Mouse (Mus musculus) spleen, embryonic (tissue): Measurements from ENCODE around the gene Rexo1.

ENCODE experiments used
- CTCF ChIA-PET: fragments of 350-600 bp; sonication (Branson Sonifier 250); formaldehyde crosslinking; loops from one replicate; lab custom pipeline; 2022; lab: Charles Lee

The Rexo1 gene

DNA sequence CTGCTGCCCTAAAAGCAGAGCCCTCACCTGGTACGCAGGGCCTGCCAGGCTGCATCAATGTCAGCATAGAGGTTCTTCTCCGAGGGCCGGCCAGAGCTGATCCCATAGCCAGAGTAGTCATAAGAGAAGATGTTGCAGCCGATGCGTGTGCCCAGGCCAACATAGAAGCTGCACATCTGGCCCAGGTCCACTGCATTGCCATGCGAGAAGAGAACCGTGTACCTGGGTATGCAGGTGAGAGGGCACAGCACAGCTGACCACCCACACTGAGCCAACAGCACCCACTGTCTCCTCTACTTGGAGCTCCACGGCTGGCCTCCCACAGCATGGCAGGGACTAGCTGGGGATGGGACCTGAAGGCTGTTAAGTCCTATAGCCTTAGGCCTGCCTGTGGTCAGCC lies 24.2 kb upstream of the Rexo1 start:
- CTCF ChIA-PET: interaction anchor here (0.5 kb wide), 1 partner anchor 33 kb away, joined by 4 read pairs; no protein-coding TSS in a partner anchor

DNA sequence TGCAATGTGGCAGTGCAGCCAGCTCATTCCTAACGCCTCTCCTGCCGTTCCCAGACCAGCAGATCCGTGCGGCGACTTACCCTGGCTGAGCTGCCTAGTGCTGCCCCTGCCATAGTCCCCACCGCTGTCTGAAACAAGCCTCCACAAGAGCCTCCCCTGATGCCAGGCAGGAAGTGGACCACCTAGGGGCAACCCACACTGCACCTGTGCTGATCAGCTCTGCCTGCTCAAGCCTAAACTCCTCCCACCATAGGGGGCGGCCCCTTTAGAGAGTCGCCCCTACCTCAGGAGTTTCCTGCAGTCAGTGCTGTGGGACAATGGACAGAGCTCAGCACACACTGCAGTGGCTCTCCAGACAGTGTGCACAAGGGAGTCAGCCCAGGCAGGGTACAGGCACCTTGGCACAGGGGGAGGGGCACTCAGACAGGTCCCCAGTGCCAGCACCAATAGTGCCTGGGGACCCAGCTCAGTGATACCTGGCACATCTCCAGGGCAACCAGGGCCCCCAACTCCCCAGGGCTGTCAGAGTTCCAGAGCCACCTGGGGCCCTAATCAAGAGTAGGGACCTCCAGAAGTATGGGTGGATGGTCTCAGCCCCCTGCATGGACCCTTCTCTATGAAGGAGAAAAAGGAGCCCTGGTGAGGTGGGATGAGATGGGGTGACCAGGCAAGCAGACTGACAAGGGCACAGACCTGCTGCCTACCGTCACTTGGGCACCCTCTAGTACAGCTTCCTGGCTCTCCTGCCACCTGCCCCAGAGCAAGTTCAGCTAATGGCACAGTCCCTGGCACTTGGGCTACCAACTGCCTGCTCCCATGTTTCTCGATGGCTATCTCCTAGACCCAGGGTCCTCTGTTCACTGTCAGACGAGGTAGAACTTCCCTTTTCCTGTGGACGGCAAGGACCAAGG lies 23.5 kb upstream of the Rexo1 start:
- CTCF ChIA-PET: interaction anchor here (0.5 to 0.9 kb wide), 3 partner anchors 33 to 150 kb away, joined by 3 to 18 read pairs (median 4); no protein-coding TSS in a partner anchor

DNA sequence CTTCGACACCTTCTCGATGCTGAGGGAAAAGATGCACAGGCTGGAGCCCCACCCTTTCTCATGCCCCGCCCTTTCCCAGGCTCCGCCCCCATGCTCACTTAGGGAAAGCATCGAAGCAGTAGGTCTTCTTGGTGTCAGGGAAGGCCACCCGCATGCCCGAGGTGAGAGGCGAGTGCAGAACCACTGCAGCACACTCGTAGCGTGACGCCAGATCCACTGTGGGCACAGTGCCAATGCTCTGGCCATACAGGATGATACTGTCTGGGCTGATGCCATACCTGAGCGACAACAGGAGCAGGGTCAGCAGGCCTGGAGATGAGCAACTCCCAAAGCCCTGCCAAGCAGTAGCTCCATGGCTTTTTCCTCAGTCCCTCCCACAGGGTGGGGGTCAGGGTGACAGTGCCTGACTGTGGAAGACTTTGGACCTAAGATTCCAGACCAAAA lies 22.7 kb upstream of the Rexo1 start:
- CTCF ChIA-PET: interaction anchor here (0.6 to 0.9 kb wide), 2 partner anchors 87 to 151 kb away, joined by 3 to 18 read pairs; no protein-coding TSS in a partner anchor

DNA sequence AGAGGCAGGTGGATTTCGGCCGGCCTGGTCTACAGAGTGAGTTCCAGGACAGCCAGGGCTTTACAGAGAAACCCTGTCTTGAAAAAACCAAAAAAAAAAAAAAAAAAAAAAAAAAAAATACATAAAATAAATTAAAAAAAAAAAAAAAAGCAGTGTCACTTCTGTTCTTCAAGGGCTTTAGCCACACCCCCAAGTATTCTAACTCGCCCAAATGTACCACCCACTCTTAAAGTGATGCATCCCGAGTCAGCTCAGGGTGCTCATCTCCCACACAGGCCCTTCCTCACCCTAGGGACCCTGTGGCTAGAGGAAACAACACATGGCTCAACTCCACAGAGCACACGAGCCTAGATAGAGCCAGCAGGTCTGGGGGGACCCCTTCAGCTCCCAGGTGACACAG lies 21.7 kb upstream of the Rexo1 start:
- CTCF ChIA-PET: no interaction called here

DNA sequence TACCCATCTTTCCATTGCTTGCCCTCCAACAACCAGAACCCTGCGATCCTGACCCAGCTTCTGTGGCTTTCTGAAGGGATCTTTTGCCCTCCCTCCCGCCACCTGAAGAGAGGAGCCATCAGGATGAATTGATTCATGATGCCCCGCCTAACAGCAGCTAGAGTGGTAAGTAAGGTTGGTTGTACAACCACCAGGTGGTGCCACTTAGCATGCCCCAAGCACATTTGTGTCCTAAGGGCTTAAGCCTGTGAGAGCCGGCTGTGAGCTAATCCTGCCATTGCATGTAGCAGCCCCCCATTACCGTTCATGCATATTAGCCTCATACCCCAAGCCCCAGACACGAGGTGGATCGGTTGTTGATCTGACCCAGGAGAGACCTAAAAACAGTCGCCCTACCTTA lies 17.6 kb upstream of the Rexo1 start:
- CTCF ChIA-PET: interaction anchor here (0.6 to 1.6 kb wide), 4 partner anchors 12 to 151 kb away, joined by 3 read pairs; no protein-coding TSS in a partner anchor

DNA sequence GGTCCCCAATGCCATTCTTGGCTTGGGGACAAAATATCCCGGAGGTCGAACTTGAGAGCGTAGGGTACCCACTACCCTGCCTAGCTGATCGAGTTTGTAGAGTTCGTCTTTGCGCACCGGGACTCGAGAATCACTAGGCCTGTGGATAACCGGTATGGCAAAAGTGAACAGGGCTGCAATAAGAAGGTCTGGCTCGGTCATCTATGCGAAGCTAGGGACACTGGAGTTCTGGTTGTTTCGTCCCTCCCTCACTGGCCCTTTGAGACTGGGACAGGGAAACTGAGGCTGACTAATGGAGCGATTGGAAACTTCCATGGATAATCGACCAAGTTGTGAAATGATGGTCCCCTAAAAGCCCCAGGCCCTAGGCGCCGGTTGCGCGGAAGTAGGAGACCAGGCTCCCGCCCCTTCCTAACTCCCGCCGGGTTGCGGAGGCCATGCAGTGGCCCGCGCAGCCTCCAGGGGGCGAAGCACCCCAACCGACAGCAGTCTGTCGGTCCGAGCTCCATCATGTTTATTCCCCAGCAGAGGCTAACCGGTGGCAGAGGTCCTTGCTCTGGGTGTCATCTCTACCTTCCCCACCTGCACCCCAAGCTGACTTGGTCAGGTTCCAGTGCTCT lies 16.9 kb upstream of the Rexo1 start:
- CTCF ChIA-PET: interaction anchor here (0.6 to 1.6 kb wide), 6 partner anchors 12 to 150 kb away, joined by 3 read pairs; partner anchors contain the start of gene Rexo1

DNA sequence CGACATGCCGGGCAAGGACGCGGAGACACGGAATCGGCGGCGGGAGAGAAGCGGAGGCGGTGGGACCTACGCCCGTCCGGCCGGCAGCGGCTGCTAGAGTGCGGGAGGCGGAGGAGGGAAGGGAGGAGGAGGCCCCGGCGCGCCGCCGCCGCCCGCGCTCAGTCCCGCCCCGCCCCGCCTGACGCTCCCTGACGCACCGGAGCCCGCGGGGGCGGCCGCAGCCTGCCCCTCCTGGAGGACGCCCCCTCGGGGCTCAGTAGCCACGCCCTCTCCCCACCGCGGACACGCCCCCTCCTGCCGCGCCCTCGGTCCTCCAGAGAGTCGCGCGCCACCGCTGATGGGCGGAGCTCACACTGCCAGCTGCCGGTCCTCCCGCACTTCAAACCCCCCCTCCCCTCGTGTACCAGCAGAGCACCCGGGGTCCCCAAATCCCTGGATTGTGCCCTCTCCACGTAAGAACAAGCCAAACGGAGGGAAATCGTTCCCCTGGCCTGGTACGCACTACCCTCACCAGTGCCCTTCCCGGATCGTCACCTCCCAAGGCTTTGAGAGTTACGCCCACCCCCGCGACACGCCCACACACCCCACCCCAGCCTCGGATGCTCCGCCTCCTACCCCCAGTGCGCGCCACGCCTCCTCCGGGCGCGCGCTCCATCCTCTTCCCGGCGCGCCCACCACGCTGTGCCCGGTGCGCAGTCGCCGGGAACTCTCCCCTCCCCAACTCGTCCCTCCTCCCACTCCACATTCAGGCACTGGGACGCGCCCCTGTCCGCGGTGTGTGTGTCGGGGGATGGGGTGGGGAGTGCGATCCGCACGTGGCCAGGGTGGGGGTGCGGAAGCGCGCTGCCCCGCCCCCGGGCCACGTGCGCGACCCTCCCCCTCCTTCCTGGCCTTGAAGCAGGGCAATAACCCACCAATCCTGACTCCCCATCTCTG lies 16.1 kb upstream of the Rexo1 start, which contains the start of gene Klf16:
Gene Klf16, minus strand, starts transcription at position 127 of the 936 bp plus-strand sequence.
- CTCF ChIA-PET: interaction anchor here (0.6 to 0.9 kb wide), 2 partner anchors 16 to 124 kb away, joined by 3 read pairs; partner anchors contain the start of gene Rexo1

DNA sequence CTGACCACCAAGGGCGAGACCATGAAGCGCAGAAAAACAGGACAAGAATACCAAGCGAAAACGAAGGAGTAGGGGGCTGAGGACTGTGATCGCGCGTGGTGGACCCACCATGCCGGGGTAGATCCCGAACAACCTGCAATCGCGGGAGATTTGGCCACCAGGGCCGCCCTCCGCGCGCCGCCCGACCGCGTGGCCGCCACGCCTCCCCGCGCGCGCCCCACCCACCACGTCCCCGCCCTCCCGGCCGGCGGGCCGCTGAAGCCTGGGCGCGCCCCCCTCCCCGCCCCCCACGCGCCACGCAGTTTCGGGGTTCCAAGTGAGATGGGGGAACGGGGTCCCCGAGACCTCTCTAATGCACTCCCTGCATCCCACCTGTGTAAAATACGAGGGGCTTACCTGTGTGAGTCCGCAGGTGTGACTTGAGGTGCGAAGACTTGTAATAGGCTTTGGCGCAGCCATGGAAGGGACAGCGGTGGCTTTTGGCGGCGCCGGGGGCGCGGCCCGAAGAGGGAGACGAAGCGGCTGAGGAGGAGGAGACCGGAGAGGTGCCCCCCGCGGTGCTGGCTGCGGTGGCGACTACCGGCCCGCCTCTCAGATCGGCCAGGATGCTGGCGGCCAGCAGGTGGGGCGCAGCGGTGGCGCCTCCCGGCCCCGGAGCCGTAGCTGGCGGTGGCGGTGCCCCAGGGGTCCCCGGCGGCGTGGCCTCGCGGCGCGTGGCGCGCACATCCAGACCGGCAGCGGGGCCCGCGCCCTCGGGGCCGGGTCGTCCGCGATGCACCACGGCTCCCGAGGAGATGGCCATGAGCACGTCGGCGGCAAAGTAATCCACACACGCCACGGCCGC lies 15.2 kb upstream of the Rexo1 start:
- CTCF ChIA-PET: no interaction called here

DNA sequence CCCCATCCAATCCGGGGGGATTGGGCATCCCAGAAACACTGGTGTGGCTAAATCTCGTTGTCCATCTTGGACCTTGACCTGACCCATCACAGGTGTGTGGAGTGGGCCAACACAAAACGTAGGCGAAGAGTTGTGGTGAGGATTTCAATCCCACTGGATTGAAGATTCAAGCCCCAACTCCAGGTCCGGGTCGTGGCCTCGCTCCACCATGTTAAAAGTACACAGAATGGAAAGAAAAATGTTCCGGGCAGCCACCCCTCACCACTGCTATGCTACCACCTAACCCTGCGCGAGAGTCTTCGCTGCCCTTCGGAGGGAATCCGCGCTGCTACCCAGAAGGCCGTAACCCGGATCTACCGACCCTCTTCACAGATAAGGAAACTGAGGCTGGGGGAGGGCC lies 14.6 kb upstream of the Rexo1 start:
- CTCF ChIA-PET: interaction anchor here (0.7 kb wide), 1 partner anchor 124 kb away, joined by 3 read pairs; no protein-coding TSS in a partner anchor

DNA sequence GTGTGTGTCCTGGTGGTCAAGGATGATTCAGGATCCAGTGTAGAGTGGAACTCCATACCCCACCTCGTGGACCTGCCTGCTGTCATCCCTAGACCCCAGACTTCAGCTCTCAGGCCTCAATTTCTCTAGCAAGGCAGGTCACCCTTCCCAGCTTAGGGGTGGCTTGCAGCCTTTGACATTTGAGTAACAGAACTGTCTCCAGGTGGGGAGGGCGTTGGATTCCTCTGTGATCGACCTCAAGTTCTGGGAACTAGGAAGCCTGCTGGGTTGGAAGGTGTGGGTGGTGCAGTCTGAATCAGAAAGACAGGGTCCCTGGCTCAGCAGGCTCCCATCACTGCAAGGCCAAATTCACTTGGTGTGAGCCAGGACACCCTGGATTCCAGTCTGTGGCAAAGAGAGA lies 13.5 kb upstream of the Rexo1 start:
- CTCF ChIA-PET: interaction anchor here (1.1 kb wide), 1 partner anchor 9 kb away, joined by 4 read pairs; no protein-coding TSS in a partner anchor

DNA sequence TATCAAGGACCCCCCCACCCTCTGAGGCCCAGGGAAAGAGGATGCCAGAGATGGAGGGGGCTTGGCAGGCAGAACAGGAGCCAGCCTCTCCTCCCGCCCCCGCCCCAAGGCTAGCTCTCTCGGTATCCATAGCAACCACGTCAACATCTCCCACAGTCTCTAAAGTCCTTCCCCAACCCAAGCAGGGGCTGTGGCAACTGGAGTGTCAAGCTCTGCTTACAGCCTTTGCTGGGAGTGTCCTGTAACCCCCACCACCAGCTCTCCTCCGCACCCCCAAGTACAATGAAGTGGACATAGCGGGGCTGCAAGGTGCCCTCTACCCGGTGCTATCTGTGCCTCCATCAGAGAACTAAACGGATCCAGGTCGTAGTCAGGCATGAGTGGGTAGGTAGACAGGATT lies 12.6 kb upstream of the Rexo1 start:
- CTCF ChIA-PET: no interaction called here

DNA sequence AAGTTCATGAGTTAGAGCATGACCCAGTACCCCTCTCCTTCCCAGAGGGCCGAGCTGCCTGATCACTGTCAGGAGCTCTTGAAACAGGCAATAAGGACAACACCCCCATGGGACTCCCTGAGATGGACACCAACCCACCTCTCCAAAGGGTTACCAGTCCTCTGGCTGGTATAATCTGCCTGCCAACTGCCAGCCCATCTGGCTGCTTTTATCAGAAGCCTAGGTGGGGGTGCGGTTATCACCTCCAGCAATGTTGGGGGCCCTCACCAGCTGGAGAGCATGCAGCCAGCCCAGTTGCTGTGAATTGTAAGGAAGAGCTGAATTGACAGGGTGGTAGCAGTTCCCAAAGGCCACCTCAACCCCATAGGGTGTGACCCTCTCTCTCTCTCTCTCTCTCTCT lies 11.1 kb upstream of the Rexo1 start:
- CTCF ChIA-PET: no interaction called here

DNA sequence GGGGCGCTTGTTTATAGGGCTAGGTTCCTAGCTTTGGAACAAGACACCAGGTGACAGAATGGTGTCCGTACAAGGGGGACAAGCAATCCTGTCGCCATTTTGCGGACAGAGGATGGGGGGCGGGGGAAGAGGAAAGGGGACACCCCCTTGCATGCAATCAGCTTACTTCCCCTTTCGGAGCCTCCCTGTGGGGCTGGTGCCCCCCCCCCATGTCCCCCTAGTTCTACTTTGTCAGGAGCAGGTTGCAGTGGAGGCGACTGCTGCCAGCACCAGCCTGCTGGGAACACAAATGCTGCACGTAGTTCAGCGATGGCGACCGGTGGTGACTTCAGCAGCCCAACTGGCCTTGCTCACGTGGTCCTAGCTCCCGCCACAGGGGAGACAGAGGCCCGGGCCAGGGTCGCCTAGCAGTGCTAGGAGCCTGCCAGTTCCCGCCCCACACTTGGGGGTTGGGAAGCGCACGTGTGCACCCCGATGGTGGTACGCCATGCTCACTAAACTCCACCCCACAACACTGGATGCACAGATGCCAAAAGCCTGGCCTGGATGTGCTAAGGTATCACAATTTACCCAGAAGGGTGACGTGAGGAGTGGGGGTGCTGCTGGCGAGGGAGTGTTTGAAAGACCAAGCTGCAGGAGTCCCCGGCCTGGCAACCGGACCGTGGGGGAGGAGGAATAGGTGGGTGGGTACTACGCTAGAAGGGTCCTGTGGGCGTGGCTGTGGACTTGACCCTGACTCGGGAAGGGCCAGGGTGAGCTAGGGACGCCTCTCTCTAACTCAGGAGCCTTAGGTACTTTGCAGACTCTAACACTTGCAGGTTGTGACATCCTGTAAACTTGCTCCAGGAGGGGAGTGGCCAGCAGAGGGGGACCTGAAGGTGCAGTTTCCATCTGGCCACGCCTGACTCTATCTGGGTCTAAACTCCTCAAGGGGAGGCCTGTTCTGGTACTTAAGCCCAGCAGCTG lies 9.8 kb upstream of the Rexo1 start:
- CTCF ChIA-PET: interaction anchor here (0.6 to 1.0 kb wide), 4 partner anchors 47 to 472 kb away, joined by 3 to 8 read pairs (median 4); no protein-coding TSS in a partner anchor

DNA sequence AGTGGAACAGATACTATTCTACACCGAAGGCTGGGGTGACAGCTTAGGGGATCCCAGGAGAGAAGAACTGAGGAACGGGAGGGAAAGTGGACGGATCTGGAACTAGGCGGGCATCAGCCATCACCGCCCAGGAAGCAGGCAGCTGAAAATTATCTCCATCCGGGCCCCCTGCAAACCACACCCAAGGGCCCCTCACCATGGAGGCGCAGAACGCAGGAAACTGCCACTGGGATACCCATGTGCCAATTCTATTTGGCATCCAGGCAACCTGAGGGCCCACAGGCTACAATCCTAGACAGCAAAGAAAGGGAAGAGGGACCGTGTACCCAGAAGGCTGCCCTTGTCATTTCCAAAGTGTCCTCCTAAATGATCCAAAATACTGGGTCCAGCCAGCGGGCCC lies 9.1 kb upstream of the Rexo1 start:
- CTCF ChIA-PET: interaction anchor here (0.6 to 1.3 kb wide), 4 partner anchors 9 to 471 kb away, joined by 3 to 8 read pairs (median 3); partner anchors contain the start of gene Rexo1

DNA sequence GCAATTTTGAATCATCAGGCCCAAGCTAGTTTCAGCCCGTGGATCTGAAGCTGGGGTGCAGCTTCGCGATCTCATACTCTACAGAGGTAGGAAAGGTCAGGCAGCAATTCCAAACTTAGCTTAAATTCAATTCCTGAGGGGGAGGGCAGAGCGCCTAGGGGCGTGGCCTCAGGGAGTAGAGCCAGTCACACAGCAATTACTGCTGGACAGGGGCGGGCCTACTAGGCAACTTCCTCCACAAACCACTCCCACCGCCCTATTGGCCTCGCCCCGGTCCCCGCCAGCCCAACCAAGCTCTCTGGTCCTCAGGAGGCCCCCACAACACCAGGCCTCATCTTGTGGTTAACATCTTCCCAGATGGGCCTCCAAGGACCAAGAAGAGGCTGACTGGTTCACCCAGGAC lies 8.3 kb upstream of the Rexo1 start:
- CTCF ChIA-PET: interaction anchor here (1.0 to 1.3 kb wide), 2 partner anchors 8 to 49 kb away, joined by 3 to 8 read pairs; partner anchors contain the start of gene Rexo1

DNA sequence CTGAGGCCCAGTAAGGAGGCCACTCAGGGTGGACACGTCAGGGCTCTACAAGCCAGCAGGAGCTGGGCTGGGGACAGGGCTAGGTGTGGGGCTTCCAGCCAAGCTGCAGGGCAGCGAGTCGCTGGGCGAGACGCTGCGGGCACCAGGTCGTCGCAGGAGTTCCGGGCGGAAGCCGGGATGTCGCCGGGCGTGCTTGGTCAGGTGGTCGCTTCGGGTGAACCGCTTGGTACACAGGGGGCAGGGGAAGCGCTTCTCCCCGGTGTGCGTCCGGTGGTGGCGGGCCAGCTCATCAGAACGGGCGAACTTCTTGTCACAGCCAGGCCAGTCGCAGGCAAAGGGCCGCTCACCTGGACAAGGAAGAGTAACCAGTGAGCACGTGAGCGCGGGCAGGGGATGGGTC lies 7.5 kb upstream of the Rexo1 start:
- CTCF ChIA-PET: no interaction called here

DNA sequence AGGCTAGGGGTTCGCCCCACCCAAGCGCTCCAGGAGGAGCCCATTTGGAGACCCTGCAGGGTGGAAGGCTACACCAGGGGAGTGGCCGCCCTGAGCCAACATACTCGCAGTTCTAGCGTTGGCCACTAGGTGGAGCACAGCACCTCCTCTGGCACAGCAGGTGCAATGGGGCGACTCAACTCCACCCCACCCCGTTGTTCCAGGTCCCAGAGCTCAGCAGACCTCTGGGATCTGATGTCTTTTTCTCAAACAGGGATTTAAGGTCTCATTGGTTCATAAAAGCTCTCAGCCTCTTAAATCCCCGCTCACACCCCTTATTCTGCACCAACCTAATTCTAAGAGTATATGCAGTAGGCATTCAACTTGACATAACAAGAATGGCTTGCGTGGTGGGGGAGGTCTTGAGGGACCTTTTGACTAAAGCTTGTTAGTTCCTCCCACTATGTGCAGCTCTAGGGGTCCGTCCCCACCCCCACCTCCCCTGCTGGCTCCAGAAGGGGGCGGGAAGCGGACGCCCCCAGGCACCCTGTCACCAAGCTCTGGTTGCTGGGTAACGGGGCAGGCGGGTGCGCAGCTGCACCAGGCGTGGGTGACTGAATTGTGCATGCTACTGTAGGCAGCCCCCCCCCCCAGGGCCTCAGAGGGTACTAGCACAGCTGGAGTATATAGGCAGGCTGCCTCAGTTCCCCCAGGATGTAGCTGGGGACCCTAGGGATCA lies 5.2 kb upstream of the Rexo1 start:
- CTCF ChIA-PET: interaction anchor here (0.6 to 1.2 kb wide), 8 partner anchors 8 to 307 kb away, joined by 3 to 4 read pairs (median 3); partner anchors contain the start of gene Csnk1g2

DNA sequence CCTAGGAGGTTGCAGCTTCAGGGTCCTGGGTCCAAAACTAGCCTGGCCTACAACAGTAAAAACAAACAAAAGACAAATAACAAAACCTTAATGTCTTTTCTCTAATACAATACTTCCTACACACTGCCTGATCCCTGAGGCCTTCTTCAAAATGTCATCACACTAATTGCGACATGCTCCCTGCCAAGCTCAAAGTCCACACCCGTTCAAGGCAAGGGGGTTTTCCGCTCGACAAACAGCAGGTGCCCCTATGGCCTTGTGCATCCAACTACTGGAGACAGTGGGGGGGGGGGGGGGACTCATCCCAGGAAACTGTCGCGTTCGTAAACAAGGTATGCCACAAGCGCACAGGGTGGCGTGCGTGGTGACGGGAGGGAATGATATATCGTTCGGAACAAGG lies 739 bp downstream of the Rexo1 start:
- CTCF ChIA-PET: interaction anchor here (0.6 kb wide), 1 partner anchor 100 kb away, joined by 3 read pairs; no protein-coding TSS in a partner anchor
